Mouse (Mus musculus) CH12.LX (cell line): ENCODE measurements around the gene Olfr209. TPM values are rescaled to one million over a fixed set of nuclear protein-coding genes. Genes with fewer than 3 reads are reported as not detected.

Source experiments
- DNase-seq: peaks from one replicate; pipeline ENCODE4 v3.0.0-alpha.2; 2013; ENCODE audit errors: extremely low read depth
- H3K27ac ChIP-seq: 2 replicates; pipeline ENCODE4 v1.5.1; 2012; ENCODE audit warnings: low read depth, mild to moderate bottlenecking, control low read depth, moderate library complexity; ENCODE audit not compliant: insufficient read depth
- H3K27me3 ChIP-seq: replicated peaks from 2 replicates; pipeline ENCODE3; 2012; ENCODE audit warnings: inconsistent platforms
- H3K36me3 ChIP-seq, 2 experiments: replicated peaks in 1 of 2; 2 replicates each; pipeline versions ENCODE3 to v1.6.1; 2012; ENCODE audit warnings: inconsistent platforms in 1 of 2, low read length in 1 of 2, mild to moderate bottlenecking in 1 of 2, mixed read lengths in 1 of 2, moderate library complexity in 1 of 2; ENCODE audit not compliant: control insufficient read depth in 1 of 2, insufficient read depth in 1 of 2
- H3K4me1 ChIP-seq, 2 experiments: 2 replicates each; pipeline ENCODE4 v1.6.1; 2012; ENCODE audit warnings: inconsistent platforms in 1 of 2, moderate library complexity in 1 of 2; ENCODE audit not compliant: insufficient read depth in 2 of 2, control insufficient read depth in 1 of 2
- H3K4me2 ChIP-seq: 2 replicates; pipeline ENCODE4 v1.6.1; 2012; ENCODE audit warnings: low read depth, mild to moderate bottlenecking, control low read depth; ENCODE audit not compliant: poor library complexity, insufficient read depth, severe bottlenecking
- H3K4me3 ChIP-seq, 3 experiments: fragments of 150-350 bp in 1 of 3; sonication (generic) in 1 of 3; replicated peaks in 1 of 3; 2 replicates each; pipeline versions ENCODE3 to v1.5.1; 2011 to 2012; ENCODE audit warnings: low read depth in 2 of 3, low read length in 2 of 3, mild to moderate bottlenecking in 2 of 3, moderate library complexity in 2 of 3, control low read depth in 1 of 3, improper control_type of control experiment in 1 of 3, inconsistent platforms in 1 of 3, mixed read lengths in 1 of 3; ENCODE audit not compliant: poor library complexity in 1 of 3
- H3K79me2 ChIP-seq: replicated peaks from 2 replicates; pipeline ENCODE4 v1.6.1; 2012; ENCODE audit warnings: mild to moderate bottlenecking, moderate library complexity; ENCODE audit not compliant: control insufficient read depth, poor library complexity, insufficient read depth, severe bottlenecking; ENCODE audit errors: extremely low read depth
- H3K9ac ChIP-seq: 2 replicates; pipeline ENCODE4 v1.6.1; 2012; ENCODE audit warnings: low read depth, mild to moderate bottlenecking, control low read depth, moderate library complexity; ENCODE audit not compliant: insufficient read depth
- H3K9me3 ChIP-seq: replicated peaks from 2 replicates; pipeline ENCODE3; 2012; ENCODE audit warnings: low read length, inconsistent platforms, mixed read lengths
- BHLHE40 ChIP-seq: IDR thresholded peaks from 2 replicates; pipeline ENCODE4 v1.6.1; 2011; ENCODE audit warnings: mild to moderate bottlenecking, low read depth, low read length, improper control_type of control experiment
- CHD2 ChIP-seq: IDR thresholded peaks from 2 replicates; pipeline ENCODE4 v1.6.1; 2011; ENCODE audit warnings: low read length, improper control_type of control experiment
- CTCF ChIP-seq, 2 experiments: IDR thresholded peaks in 1 of 2; conservative IDR thresholded peaks in 1 of 2; 2 replicates each; pipeline ENCODE4 v1.5.1; 2011 to 2012; ENCODE audit warnings: low read depth in 2 of 2, low read length in 2 of 2, improper control_type of control experiment in 1 of 2, inconsistent platforms in 1 of 2, mild to moderate bottlenecking in 1 of 2, moderate library complexity in 1 of 2
- EP300 ChIP-seq: IDR thresholded peaks from 2 replicates; pipeline ENCODE4 v1.6.1; 2011; ENCODE audit warnings: low read length, improper control_type of control experiment
- ETS1 ChIP-seq: conservative IDR thresholded peaks from 2 replicates; pipeline ENCODE4 v1.6.1; 2012; ENCODE audit warnings: low read depth, mild to moderate bottlenecking, inconsistent platforms, low read length, improper control_type of control experiment, moderate library complexity
- GABPA ChIP-seq: IDR thresholded peaks from 2 replicates; pipeline ENCODE4 v1.6.1; 2012; ENCODE audit warnings: low read depth, low read length, improper control_type of control experiment, inconsistent platforms; ENCODE audit not compliant: insufficient replicate concordance
- IRF4 ChIP-seq: IDR thresholded peaks from 2 replicates; pipeline ENCODE4 v1.6.1; 2014; ENCODE audit warnings: low read depth, mild to moderate bottlenecking, inconsistent platforms, low read length, improper control_type of control experiment
- MAFK ChIP-seq: IDR thresholded peaks from 2 replicates; pipeline ENCODE4 v1.6.1; 2011; ENCODE audit warnings: low read length, improper control_type of control experiment; ENCODE audit not compliant: insufficient replicate concordance
- NELFE ChIP-seq: IDR thresholded peaks from 2 replicates; pipeline ENCODE4 v1.6.1; 2011; ENCODE audit warnings: low read depth, low read length, improper control_type of control experiment
- PAX5 ChIP-seq: IDR thresholded peaks from 2 replicates; pipeline ENCODE4 v1.6.1; 2012; ENCODE audit warnings: low read length, inconsistent platforms, mixed read lengths
- RAD21 ChIP-seq: IDR thresholded peaks from 2 replicates; pipeline ENCODE4 v1.6.1; 2011; ENCODE audit warnings: low read depth, mild to moderate bottlenecking, low read length, improper control_type of control experiment, moderate library complexity
- RCOR1 ChIP-seq: conservative IDR thresholded peaks from 2 replicates; pipeline ENCODE4 v1.6.1; 2012; ENCODE audit warnings: low read depth, mild to moderate bottlenecking, inconsistent platforms, low read length, improper control_type of control experiment
- SMC3 ChIP-seq: IDR thresholded peaks from 2 replicates; pipeline ENCODE4 v1.6.1; 2011; ENCODE audit warnings: low read depth, low read length, improper control_type of control experiment
- UBTF ChIP-seq: IDR thresholded peaks from 2 replicates; pipeline ENCODE4 v1.6.1; 2012; ENCODE audit warnings: low read depth, mild to moderate bottlenecking, inconsistent platforms, low read length, improper control_type of control experiment, moderate library complexity
- USF1 ChIP-seq: IDR thresholded peaks from 2 replicates; pipeline ENCODE4 v1.6.1; 2014; ENCODE audit warnings: low read depth, mild to moderate bottlenecking, inconsistent platforms, low read length, improper control_type of control experiment
- USF2 ChIP-seq: conservative IDR thresholded peaks from 2 replicates; pipeline ENCODE4 v1.6.1; 2011; ENCODE audit warnings: low read depth, low read length, improper control_type of control experiment
- ZC3H11A ChIP-seq: IDR thresholded peaks from 2 replicates; pipeline ENCODE4 v1.6.1; 2012; ENCODE audit warnings: low read depth, mild to moderate bottlenecking, inconsistent platforms, low read length, improper control_type of control experiment
- ZNF384 ChIP-seq: IDR thresholded peaks from 2 replicates; pipeline ENCODE4 v1.6.1; 2012; ENCODE audit warnings: low read depth, low read length, improper control_type of control experiment, inconsistent platforms
- dilution Hi-C: fragments of 300-500 bp; cut with MboI; formaldehyde crosslinking; loops from 2 replicates; pipeline ENCODE4 v1.14.3; 2020; ENCODE audit warnings: low sequenced_read_pairs; ENCODE audit not compliant: extremely low pct_unique_long_range_greater_than_20kb, extremely low pct_ligation_motif_present
- in situ Hi-C: fragments of 300-500 bp; cut with MboI; formaldehyde crosslinking; loops from 3 replicates; pipeline ENCODE4 v1.14.3; 2019; ENCODE audit warnings: low sequenced_read_pairs, low pct_ligation_motif_present, low pct_unique_long_range_greater_than_20kb, mixed read lengths
- polyA plus RNA-seq: library from polyadenylated mRNA; unstranded; fragments of >175 nt; gene quantifications from 2 replicates; pipeline ENCODE4 v1.2.1, GENCODE M21; 2012; ENCODE audit warnings: low read depth; ENCODE audit not compliant: insufficient read length
- total RNA-seq, 2 experiments: library from RNA; depleted of rRNA; stranded (reverse); fragments of 300-350 nt in 1 of 2; fragments of >200 nt in 1 of 2; gene quantifications; 2 replicates each; pipeline ENCODE4 v1.2.3; 2012 to 2014

The Olfr209 gene
- total and polyA plus RNA-seq, 3 experiments, result not detected

- TF ChIP-seq UBTF, result no peak
Measured at GRCm38 (mm10) chr16:59403684-59404083, 39.9 kb upstream of the Olfr209 start (continued).

DNA sequence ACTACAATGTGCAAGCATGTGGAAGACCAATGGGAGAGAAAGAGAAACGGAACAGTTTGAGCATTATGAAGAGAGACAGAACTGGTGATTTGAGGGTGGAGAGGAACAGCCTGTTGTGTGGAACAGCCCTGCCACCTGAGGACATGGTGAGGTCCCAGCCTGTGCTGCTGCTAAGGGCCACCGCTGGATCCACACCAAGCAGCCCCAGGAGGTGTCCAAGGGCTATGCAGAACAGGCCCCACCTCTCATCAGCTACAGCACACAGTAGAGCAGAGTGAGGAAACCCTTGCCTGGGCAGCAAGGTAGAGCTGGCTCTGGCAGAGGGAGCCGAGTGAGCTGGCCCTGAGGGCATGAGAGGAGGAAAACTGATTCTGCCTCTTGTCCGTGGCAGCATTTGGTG, 38.2 kb upstream of the Olfr209 start:
- Histone ChIP-seq H3K4me1 (peaks cover 0 to 4% of the 10 kb centered on the region in 2 experiments; a peak in 1 of 4 replicates), H3K27me3 (no peaks in the 10 kb centered on the region), H3K9ac (no peak overlapping the region), H3K79me2 (no peaks in the 10 kb centered on the region), H3K9me3 (no peaks in the 10 kb centered on the region), H3K27ac (no peak overlapping the region), H3K4me2 (no peak overlapping the region), H3K4me3 (no peak overlapping the region), H3K36me3 (no peaks in the 10 kb centered on the region)
- no peak for TF ChIP-seq ETS1
- TF ChIP-seq BHLHE40, result no peak
- no peak for TF ChIP-seq MAFK
- no peak for TF ChIP-seq USF2
- TF ChIP-seq RCOR1, result no peak
- TF ChIP-seq IRF4, result no peak
- no peak for TF ChIP-seq ZC3H11A
- TF ChIP-seq PAX5, result no peak
- TF ChIP-seq CHD2, result no peak
- TF ChIP-seq GABPA, result no peak
- TF ChIP-seq RAD21, result no peak
- TF ChIP-seq EP300, result no peak
- no peak for TF ChIP-seq USF1
- no peak for TF ChIP-seq UBTF
- TF ChIP-seq ZNF384, result no peak
- in situ Hi-C loops (loop anchor here (10.0 to 25.0 kb wide), 2 partner anchors 740 to 947 kb away; partner anchors contain the start of gene Cpox), dilution Hi-C loops (no loop called here)
- no peak for DNase-seq

GRCm38 (mm10) chr16:59401102-59401501, 37.3 kb upstream of the Olfr209 start:
- DNase-seq, result peak; percentile 62
- Histone ChIP-seq H3K9me3 (no peaks in the 10 kb centered on the region), H3K36me3 (no peaks in the 10 kb centered on the region), H3K4me2 (no peak overlapping the region), H3K4me3 (no peak overlapping the region), H3K4me1 (peaks cover 0 to 4% of the 10 kb centered on the region in 2 experiments; a peak in 1 of 4 replicates), H3K27ac (no peak overlapping the region), H3K9ac (no peak overlapping the region), H3K27me3 (no peaks in the 10 kb centered on the region), H3K79me2 (no peaks in the 10 kb centered on the region)
- dilution Hi-C loops, result no loop called here
- in situ Hi-C loops, result loop anchor here (10.0 to 25.0 kb wide), 2 partner anchors 739 to 946 kb away; partner anchors contain the start of gene Cpox
- TF ChIP-seq BHLHE40, result no peak
- peak; percentile 48 for TF ChIP-seq RAD21
- peak; percentile 18; the same call in 1 of the 2 replicates for TF ChIP-seq NELFE
- peak; percentile 49 to 79 for TF ChIP-seq CTCF (conservative IDR thresholded peaks at IDR 0.05 in 1 of 2, IDR thresholded peaks at IDR 0.05 in 1 of 2; ENCODE audit: low read depth in 2 of 2, low read length in 2 of 2)
- peak; percentile 46 for TF ChIP-seq SMC3
- no peak for TF ChIP-seq ZNF384
